Mouse (Mus musculus) spleen, adult 2 months (tissue): ENCODE data around the gene Lyl1.

ENCODE experiments used
- CTCF ChIP-seq: fragments of 200-500 bp; IDR thresholded peaks from 2 replicates; pipeline ENCODE4 v1.5.1; 2011; ENCODE audit warnings: mild to moderate bottlenecking, inconsistent platforms; ENCODE audit not compliant: insufficient read depth, insufficient read length, insufficient replicate concordance; ENCODE audit errors: extremely low read depth
- POLR2A ChIP-seq: fragments of 200-500 bp; IDR thresholded peaks from 2 replicates; pipeline ENCODE4 v1.6.1; 2011; ENCODE audit warnings: low read depth, low read length, inconsistent platforms

- no peak for TF ChIP-seq CTCF
- no peak for TF ChIP-seq POLR2A
These were observed 41.2 kb downstream of the Lyl1 start for GRCm38 (mm10) chr8:84742171-84743053.
